Mouse (Mus musculus) intestine, postnatal 0 days (tissue): ENCODE measurements at regions not wholly inside any gene's neighbourhood (a gene's known extent, or its start where the extent isn't known, plus 50 kb on each side); places are given as distances from the start of the nearest gene placed in this dataset.

Source experiments
- ATAC-seq: fragments of 200-750 bp; cut with Nextera tagmentation; 2 replicates; pipeline ENCODE4 v1.8.0; 2017; ENCODE audit warnings: mild to moderate bottlenecking, moderate TSS enrichment, moderate library complexity
- H3K27ac ChIP-seq: fragments of 300-500 bp; sonication (generic); 2 replicates; pipeline ENCODE4 v1.5.1; 2014; ENCODE audit warnings: mild to moderate bottlenecking, low read depth, low read length, moderate library complexity
- H3K27me3 ChIP-seq: fragments of 300-500 bp; sonication (generic); replicated peaks from 2 replicates; pipeline ENCODE4 v1.6.1; 2014; ENCODE audit warnings: low read length, mixed read lengths; ENCODE audit not compliant: control insufficient read depth, insufficient read depth
- H3K36me3 ChIP-seq: fragments of 300-500 bp; sonication (generic); 2 replicates; pipeline ENCODE4 v1.6.1; 2014; ENCODE audit warnings: mild to moderate bottlenecking, moderate library complexity; ENCODE audit not compliant: control insufficient read depth, insufficient read depth
- H3K4me1 ChIP-seq: fragments of 300-500 bp; sonication (generic); replicated peaks from 2 replicates; pipeline ENCODE4 v1.6.1; 2014; ENCODE audit warnings: antibody characterized with exemption, low read length, mixed read lengths; ENCODE audit not compliant: control insufficient read depth, insufficient read depth
- H3K4me2 ChIP-seq: fragments of 300-500 bp; sonication (generic); replicated peaks from 2 replicates; pipeline ENCODE4 v1.6.1; 2014; ENCODE audit warnings: low read depth, mild to moderate bottlenecking, moderate library complexity
- H3K4me3 ChIP-seq: fragments of 300-500 bp; sonication (generic); 2 replicates; pipeline ENCODE4 v1.5.1; 2014; ENCODE audit warnings: low read depth, low read length
- H3K9ac ChIP-seq: fragments of 300-500 bp; sonication (generic); 2 replicates; pipeline ENCODE4 v1.6.1; 2014; ENCODE audit warnings: mild to moderate bottlenecking, low read depth, low read length
- H3K9me3 ChIP-seq: fragments of 300-500 bp; sonication (generic); 2 replicates; pipeline ENCODE4 v1.6.1; 2016; ENCODE audit warnings: mixed run types; ENCODE audit not compliant: control insufficient read depth
- CTCF ChIP-seq: sonication (generic); IDR thresholded peaks from 2 replicates; pipeline ENCODE4 v1.5.1; 2016; ENCODE audit warnings: low read depth, mild to moderate bottlenecking, control low read depth, antibody characterized with exemption, moderate library complexity
- WGBS: fragments of 180-500 bp; shearing (Covaris S2); extraction: QIAGEN DNeasy Blood & Tissue Kit; methylation state at CpG from one replicate; pipeline ENCODE4 v1.1.7; 2014; 5-methylcytosine and 5-hydroxymethylcytosine counted together

DNA sequence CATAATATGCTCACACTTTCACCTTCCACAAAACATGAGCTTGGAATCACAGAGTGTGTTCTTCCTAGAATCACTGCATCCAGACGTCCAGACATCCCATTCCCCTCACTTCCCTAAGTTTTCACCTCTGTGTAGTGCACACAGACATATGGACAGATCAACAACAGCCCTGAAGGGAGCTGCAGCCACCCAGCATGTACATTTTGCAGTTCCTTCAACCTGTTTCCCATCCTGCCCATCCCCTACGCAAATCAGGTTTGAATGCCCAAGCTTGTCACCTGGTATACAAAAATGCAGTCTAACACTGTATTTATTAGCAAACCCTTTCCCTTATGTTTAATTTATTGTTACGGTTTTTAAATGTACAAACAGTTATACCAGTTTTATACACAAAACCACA lies 294.4 kb upstream of the Prkd1 start:
- Histone ChIP-seq H3K9me3 (no peaks in the 10 kb centered on the region), H3K4me1 (no peaks in the 10 kb centered on the region), H3K27ac (no peak overlapping the region), H3K9ac (no peak overlapping the region), H3K4me3 (no peak overlapping the region), H3K27me3 (no peaks in the 10 kb centered on the region), H3K4me2 (no peak overlapping the region), H3K36me3 (no peaks in the 10 kb centered on the region)
- WGBS, result 43% methylated on average over 3 of the region's 3 CpGs
- no peak for TF ChIP-seq CTCF
- no peak for ATAC-seq

DNA sequence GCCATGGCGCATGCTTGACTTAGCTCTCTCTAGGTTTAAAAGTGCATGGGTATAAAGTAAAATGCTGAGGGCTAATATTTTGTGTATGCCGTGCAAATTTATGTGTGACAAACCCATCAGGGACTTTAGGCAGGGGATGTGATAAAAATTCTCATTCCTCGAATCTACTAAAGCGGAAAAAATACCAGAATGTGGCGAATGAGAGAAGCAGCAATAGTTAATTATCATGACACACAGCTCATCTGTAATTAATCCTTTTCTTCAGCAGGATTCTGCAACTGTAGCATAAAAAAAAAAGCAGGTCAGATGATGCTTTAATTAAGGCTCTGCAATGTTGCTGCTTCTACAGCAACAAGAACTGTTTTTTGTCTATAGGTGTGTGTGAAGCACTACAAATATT lies 286.6 kb upstream of the Prkd1 start:
- no peak for ATAC-seq
- WGBS, result 90% methylated on average over 5 of the region's 5 CpGs
- H3K4me3 ChIP-seq, result no peak overlapping the region

DNA sequence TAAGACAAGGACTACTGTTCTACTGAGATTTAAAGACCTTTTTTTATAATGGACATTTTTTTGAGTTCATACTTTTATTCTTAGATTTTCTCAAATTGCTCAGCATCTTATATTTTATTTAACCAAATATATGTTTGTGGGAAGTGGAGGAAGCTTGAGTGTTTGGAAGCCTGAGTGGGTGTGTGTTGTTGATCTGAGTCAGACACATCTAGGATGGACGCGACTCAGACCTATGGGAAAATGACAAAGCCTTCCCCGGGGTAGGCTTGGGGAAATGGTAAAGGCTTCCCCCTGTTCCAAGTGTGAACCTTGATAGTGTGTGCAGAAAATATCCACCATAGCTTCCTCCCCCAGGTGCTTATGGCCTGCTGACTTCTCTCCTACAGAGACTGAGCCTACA lies 283.6 kb upstream of the Prkd1 start:
- TF ChIP-seq CTCF, result no peak
- H3K4me1 ChIP-seq, result no peaks in the 10 kb centered on the region
- H3K9me3 ChIP-seq, result no peaks in the 10 kb centered on the region
- H3K36me3 ChIP-seq, result no peaks in the 10 kb centered on the region
- H3K27ac ChIP-seq, result no peak overlapping the region
- H3K27me3 ChIP-seq, result no peaks in the 10 kb centered on the region
- no peak overlapping the region for H3K4me2 ChIP-seq
- WGBS, result 94% methylated on average over 3 of the region's 3 CpGs
- H3K4me3 ChIP-seq, result no peak overlapping the region
- no peak for ATAC-seq
- H3K9ac ChIP-seq, result no peak overlapping the region

More for the DNA sequence above, 286.6 kb upstream of the Prkd1 start:
- Histone ChIP-seq H3K27me3 (no peaks in the 10 kb centered on the region), H3K4me2 (no peak overlapping the region), H3K9ac (no peak overlapping the region), H3K36me3 (no peaks in the 10 kb centered on the region), H3K27ac (no peak overlapping the region), H3K9me3 (no peaks in the 10 kb centered on the region), H3K4me1 (no peaks in the 10 kb centered on the region)
- TF ChIP-seq CTCF, result no peak

DNA sequence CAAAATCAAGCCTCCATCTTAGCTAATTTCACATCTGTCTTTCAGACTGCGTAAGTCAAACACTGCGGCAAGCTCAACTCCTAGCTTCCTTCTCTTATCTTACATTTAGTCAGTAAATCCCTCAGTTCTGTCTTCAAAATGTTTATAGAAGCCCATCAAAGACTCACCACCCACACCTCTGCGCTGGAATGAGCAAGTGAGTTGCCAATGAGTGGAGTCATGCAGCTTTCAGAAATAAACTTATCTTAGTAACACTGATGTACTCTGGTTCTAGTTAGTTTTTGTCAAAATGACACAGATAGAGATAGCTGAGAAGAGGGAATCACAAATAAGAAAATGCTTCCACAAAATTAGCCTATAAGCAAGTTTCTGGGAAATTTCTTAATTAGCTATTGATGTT lies 280.7 kb upstream of the Prkd1 start:
- Histone ChIP-seq H3K4me3 (no peak overlapping the region), H3K27ac (no peak overlapping the region), H3K9me3 (no peaks in the 10 kb centered on the region), H3K4me1 (no peaks in the 10 kb centered on the region), H3K4me2 (no peak overlapping the region), H3K36me3 (no peaks in the 10 kb centered on the region), H3K9ac (no peak overlapping the region), H3K27me3 (no peaks in the 10 kb centered on the region)
- 58% methylated on average over 3 of the region's 3 CpGs for WGBS
- no peak for ATAC-seq
- TF ChIP-seq CTCF, result no peak

DNA sequence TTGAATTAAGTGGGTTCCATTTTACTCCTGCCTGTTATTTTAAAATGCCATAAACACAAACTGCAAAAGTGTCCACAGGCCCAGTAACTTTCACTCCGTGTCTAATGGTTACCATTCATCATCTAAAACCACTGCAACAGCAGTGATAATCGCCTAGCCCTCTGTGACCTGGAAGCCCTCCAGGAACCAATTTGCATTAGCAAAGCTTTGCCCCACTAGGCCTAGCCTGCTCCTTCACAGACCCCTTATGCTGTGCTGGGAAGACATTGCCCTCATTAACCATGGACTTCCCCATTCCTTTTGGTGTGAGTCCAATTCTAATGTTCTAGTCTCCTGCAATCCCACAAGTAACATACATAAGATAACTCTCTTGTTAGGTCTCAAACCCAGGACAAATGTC lies 277.3 kb upstream of the Prkd1 start:
- Histone ChIP-seq H3K9me3 (no peaks in the 10 kb centered on the region), H3K4me1 (no peaks in the 10 kb centered on the region), H3K4me3 (no peak overlapping the region), H3K27me3 (no peaks in the 10 kb centered on the region), H3K9ac (no peak overlapping the region), H3K27ac (no peak overlapping the region), H3K36me3 (no peaks in the 10 kb centered on the region), H3K4me2 (no peak overlapping the region)
- WGBS, result 54% methylated on average over 2 of the region's 2 CpGs
- ATAC-seq, result no peak
- no peak for TF ChIP-seq CTCF

DNA sequence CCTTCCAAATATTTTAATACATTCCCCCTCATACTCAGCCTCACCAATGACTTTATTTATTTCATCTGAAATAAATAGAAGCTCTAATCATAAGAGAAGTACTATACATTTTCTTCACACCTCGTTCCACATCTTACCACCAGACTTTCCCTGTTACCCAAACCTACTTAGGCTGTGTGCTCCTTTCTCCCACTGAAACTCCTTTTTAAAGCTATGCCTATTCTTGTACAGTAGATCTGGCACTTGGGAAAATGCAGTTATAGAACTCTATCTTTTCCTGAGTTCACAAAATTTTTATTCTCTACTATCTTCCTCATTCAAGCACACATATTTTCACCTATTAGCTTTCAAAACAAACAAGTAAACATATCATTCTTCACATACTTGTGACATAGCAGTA lies 272.8 kb upstream of the Prkd1 start:
- Histone ChIP-seq H3K4me1 (no peaks in the 10 kb centered on the region), H3K27me3 (no peaks in the 10 kb centered on the region), H3K9me3 (no peaks in the 10 kb centered on the region), H3K4me2 (no peak overlapping the region), H3K9ac (no peak overlapping the region), H3K27ac (no peak overlapping the region), H3K36me3 (no peaks in the 10 kb centered on the region), H3K4me3 (no peak overlapping the region)
- 82% methylated on average over 1 of the region's 1 CpGs for WGBS
- ATAC-seq, result no peak
- TF ChIP-seq CTCF, result no peak

DNA sequence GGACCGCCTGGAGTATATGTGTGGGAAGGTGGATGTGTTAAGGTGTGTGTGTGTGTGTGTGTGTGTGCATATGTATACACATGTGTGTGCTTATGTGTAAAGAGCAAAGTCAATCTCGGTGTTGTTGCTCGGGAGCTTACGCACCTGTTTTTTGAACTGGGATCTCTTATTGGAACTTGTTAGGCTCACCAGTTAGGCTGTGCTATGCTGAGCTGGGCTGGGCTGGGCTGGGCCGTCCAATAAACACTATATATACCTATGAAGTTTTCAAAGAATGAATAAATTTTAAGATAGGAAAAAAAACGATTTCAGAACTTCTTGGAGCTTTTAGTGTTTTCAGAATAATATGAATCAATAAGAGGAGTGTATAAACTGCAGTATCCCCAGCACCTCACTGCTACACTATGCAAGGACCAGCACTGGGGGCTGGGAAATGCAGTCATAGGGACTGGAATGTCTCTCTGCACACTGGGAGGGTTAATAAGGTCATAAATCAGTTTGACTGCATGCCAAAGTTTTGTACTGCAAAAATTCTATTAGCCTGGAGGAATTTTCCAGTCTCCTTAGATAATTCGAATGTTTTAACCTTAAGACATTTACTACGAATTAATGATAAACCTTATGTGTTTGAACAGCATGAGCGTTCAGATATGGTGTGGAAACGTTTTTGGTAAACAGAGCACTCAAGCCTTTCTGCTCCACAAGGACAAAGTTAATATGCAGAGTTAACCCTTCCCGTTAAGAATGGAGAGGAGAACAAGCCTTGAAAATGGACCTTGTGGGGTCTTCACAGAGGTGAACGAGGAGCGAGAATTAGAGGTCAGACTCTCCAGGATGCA lies 250.9 kb upstream of the Prkd1 start:
- Histone ChIP-seq H3K36me3 (no peaks in the 10 kb centered on the region), H3K4me2 (no peak overlapping the region)
- 44% methylated on average over 13 of the region's 13 CpGs for WGBS

More for the DNA sequence above, 250.9 kb upstream of the Prkd1 start:
- TF ChIP-seq CTCF, result no peak
- ATAC-seq, result no peak
- Histone ChIP-seq H3K4me3 (no peak overlapping the region), H3K4me1 (no peaks in the 10 kb centered on the region), H3K27ac (no peak overlapping the region), H3K9ac (no peak overlapping the region), H3K9me3 (no peaks in the 10 kb centered on the region), H3K27me3 (no peaks in the 10 kb centered on the region)
